Mouse (Mus musculus) R1 (cell line): ENCODE measurements at regions not wholly inside any gene's neighbourhood (a gene's known extent, or its start where the extent isn't known, plus 50 kb on each side); places are given as distances from the start of the nearest gene placed in this dataset.

Experiments used
- DNase-seq: peaks from one replicate; pipeline ENCODE4 v3.0.0-alpha.2; 2018; ENCODE audit warnings: low read depth, low spot score

DNA sequence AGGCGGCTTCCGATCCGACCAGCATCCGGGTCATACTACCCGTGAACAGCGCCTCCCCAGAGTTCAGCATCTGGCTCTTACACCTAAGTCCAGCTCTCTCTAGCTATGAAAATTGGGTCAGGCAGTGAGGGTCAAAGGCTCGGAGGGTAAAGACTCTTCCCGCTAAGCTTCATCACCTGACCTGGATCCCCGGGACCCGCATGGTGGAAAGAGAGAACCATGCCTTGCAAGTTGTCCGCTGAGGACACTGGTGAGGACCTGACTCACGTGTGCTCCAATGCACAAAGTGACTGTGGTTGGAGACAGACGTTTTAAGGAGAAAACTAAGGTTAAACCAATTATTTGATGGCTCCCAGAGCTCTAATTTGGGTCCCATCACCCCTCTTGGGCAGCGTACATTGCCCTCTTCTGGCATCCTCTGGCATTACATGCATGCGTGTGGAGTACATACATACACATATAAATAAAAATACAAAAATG, 74.6 kb upstream of the Sall4 start:
- DNase-seq = peak; percentile 76

DNA sequence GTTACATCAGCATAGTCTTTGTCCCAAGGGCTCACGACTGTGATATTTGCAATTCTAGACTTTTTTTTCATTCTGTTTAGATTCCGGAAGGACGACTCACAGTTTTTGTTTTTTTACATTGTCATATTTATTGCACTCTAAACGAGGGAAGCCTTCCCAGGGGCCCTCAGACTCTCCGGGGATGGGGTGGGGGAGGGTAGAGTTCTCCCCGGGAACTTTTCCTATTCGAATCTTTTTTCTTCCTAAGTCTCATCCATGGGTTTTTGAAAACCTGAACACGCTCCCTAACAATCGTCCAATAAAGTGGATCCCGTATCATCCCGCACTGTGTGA, 73.9 kb upstream of the Sall4 start:
- DNase-seq = peak; percentile 60

DNA sequence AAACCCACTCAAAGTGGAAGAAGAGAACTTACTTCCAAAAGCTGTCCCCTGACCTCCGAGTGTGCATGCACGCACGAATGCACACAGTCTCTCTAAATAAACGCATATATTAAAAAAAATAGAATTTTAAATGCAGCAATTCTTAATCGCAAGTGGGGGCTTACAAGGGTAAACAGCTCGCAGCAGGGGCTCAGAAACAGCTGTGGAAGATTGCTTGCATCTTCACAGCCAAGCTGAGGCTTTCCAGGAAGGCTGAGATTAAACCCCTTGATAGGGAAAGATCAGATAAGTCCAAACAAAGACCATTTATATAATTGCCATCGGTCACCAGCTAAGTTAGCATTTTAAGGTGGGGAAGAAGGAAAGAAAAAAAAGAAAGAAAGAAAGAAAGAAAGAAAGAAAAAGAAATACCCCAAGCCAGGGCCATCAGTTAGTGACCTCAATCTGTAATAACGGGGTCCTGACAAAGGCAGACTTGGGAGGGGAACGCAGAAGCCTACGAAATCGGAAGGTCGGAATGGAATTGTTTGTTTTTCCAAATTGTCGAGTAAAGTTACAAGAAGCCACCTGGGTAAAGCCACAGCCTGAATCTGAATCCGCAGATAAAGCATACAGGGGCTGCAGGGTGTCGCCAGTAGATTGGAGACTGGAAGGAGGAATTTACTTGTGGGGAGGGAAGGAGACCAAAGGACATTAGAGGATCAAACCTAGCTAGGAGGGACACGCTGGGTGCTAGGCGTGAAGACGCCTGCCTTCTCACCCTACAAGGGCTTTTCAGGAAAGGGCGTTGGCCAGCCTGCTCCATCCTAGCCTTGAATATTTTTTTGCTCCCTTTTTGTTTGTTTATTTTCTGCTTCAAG, 73.3 kb upstream of the Sall4 start:
- no peak for DNase-seq

DNA sequence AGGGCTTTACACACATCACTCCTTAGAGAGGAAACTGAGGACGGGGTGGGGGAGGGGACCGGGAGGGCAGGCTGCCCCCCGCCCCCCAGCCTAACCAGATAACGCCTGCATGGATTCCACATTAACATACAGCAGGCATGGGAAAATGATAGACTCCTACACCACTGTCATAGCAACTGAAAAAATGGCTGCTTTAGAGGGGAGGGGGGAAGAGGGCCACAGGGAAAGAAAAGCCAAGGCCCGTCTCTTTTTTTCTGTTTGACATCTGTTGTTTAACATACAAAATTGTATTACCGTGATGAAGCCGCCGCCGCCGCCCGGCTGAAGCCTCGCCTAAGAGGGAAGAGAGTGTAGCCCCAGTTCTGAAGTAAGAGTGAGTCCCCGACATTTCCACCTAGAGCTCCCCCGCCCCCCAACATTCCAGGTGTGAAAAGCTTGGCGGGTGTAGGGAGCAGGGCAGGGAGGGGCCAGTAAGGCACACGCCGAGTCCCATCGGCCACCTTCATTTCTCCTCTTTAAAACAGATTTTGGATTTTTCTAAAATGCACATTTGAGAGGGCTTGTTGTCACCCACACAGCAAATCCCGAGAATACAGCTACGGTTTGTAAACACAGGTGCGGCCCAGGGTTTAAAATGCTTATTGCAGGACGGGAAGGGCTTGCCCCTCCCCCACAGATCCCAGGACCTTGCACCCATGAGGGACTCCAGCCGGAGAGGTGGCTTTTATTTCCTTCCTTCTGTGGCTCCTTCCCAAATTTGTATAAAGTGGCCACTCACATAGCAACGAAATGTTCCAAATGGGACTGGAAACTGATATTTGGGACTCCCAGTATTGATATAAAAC, 72.3 kb upstream of the Sall4 start:
- peak; percentile 85 for DNase-seq

DNA sequence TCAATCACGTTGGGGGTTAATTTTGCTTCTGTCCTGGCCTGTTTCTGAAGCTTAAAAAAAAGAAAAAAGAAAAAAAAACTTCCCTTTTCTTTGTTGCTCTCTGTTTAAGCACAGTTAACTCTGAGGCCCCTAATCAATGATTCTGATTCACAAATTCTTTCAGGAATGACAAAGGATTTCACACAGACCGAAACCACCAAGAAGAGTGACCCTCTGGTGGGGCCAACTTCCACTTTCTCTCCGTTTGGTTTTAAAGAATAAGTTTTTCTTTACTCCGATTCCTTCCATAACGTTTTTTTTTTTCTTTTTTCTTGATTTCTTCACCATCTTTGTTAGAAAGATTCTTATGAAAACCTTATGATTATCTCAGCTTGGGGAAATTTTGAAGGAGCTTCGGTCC, 71.5 kb upstream of the Sall4 start:
- DNase-seq = no peak

DNA sequence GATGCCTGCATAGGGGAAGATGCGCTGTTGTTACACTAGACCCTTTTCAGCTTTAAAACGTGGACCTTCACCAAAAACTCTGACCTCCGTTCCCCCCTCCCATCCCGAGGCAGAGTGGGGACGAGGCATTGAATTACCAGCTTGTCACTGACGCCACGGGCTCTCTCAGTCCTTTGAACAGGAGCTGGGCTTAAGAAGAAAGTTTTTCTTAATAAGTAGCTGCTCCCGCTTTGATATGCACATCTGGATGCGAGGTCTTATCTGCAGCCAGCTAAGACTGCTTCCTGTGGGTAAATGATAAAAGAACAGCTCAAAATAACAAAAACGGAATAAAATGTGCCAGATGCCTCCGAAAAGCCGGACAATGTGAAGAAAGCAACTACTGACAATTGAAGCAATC, 70.9 kb upstream of the Sall4 start:
- DNase-seq = no peak

DNA sequence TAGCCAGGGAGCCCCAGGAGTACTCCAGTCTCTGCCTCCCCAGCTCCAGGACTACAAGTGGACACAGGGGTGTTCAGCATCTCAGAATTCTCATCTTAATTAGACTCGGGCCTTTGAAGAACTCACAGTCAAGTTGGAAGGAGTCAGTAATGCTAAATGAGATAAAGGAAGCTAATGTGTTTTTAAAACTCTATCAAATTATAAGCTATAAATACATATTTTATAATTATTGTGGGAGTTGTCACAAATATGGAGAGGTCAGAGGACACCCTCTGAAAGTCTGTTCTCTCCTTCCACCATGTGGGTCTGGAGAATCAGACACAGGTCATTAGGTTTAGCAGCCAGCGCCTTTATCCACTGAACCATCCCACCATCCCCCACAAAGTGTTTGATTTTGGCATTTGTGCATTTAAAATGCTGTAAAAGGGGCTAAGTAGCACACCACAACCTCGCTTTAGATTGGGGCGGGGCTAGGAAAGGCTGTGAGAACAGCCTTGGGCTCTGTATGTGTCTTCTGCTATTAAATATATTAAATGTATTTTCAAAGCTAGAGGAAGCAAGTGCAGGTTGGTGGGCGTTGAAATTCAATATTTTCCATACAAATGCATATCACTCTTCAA, 70.3 kb upstream of the Sall4 start:
- DNase-seq = no peak

DNA sequence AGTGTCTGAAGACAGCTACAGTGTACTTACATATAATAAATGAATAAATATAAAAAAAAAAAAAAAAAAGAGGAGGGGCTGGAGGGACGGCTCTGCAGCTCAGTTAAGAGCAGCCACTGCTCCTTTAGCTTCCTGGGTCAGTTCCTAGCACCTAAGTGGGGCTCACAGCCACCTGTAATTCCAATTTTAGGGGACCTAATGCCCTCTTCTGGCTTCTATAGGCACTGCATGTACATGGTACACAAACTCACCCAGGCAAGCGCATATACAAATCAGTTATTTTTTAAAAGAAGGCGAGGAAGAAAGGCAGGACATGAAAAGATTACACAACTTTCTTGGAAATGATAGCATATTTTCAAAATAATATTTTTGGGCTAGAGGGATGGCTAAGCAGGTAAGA, 67.0 kb upstream of the Sall4 start:
- DNase-seq = peak; percentile 74

DNA sequence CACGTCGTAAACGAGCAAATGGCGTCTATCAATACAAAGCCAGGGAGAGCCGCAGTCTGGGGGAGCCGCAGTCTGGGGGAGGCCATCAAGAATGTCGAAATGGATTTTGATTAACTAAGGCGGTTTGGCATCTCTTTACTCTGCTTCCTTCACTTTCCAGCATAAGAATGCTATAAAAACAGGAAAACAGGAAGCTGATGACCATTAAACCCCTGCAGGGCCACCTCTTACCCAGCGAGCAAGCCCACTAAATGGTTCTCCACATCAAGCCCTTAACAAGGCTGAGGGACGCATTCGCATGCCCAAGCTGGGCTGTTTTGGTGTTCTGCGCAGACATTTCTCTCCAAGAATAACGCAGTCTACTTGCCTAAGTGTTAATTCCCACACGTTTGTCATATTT, 64.0 kb upstream of the Sall4 start:
- DNase-seq = no peak

DNA sequence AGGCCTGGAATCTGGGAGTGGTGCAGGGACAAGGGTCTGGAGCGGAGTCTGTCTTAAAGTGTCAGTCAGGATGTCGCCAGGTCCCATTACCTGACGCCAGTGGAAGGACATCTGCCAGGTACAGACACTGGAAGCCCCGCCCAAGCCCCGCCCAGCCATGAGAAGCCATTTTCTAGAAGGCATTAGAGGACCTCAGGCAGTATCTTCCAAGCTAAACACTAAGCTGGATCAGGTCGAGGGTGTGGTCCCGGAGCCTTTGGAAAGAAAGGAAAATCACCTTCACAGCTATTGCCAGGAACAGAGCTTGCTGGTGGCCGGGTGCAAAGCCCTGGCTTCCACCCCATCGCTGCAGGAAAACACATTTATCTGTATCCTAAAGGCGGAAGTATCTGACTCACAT, 52.9 kb upstream of the Sall4 start:
- peak; percentile 75 for DNase-seq
